Mouse (Mus musculus) spleen, adult 2 months (tissue): ENCODE data around the gene Cct4. TPM values are rescaled to one million over a fixed set of nuclear protein-coding genes. Genes with fewer than 3 reads are reported as not detected.

ENCODE experiments used
- DNase-seq, 2 experiments: peaks; one replicate each; pipeline versions ENCODE4 v3.0.0 to v3.0.0-alpha.2; 2012 to 2021; ENCODE audit warnings: low spot score in 2 of 2, low read depth in 1 of 2
- H3K27ac ChIP-seq: fragments of 200-500 bp; 2 replicates; pipeline ENCODE4 v1.5.1; 2012; ENCODE audit warnings: low read length, inconsistent platforms; ENCODE audit not compliant: insufficient read depth
- H3K27me3 ChIP-seq: fragments of 200-500 bp; 2 replicates; pipeline ENCODE4 v1.6.1; 2012; ENCODE audit warnings: mild to moderate bottlenecking, moderate library complexity, low read length, inconsistent platforms; ENCODE audit not compliant: control insufficient read depth, insufficient read depth
- H3K36me3 ChIP-seq: fragments of 200-500 bp; 2 replicates; pipeline ENCODE4 v1.6.1; 2012; ENCODE audit warnings: mild to moderate bottlenecking, low read length, inconsistent platforms; ENCODE audit not compliant: control insufficient read depth, insufficient read depth
- H3K4me1 ChIP-seq: fragments of 200-500 bp; 2 replicates; pipeline ENCODE4 v1.6.1; 2011; ENCODE audit warnings: inconsistent platforms; ENCODE audit not compliant: control insufficient read depth, insufficient read depth, insufficient read length
- H3K4me3 ChIP-seq: fragments of 200-500 bp; 2 replicates; pipeline ENCODE4 v1.5.1; 2011; ENCODE audit warnings: mild to moderate bottlenecking, inconsistent platforms; ENCODE audit not compliant: insufficient read depth, insufficient read length; ENCODE audit errors: extremely low read depth
- CTCF ChIP-seq: fragments of 200-500 bp; IDR thresholded peaks from 2 replicates; pipeline ENCODE4 v1.5.1; 2011; ENCODE audit warnings: mild to moderate bottlenecking, inconsistent platforms; ENCODE audit not compliant: insufficient read depth, insufficient read length, insufficient replicate concordance; ENCODE audit errors: extremely low read depth
- POLR2A ChIP-seq: fragments of 200-500 bp; IDR thresholded peaks from 2 replicates; pipeline ENCODE4 v1.6.1; 2011; ENCODE audit warnings: low read depth, low read length, inconsistent platforms
- WGBS: fragments of 180-500 bp; shearing (Covaris S2); methylation state at CpG from one replicate; pipeline ENCODE4 v1.1.7; 2018; 5-methylcytosine and 5-hydroxymethylcytosine counted together
- polyA plus RNA-seq: library from polyadenylated mRNA; depleted of rRNA; stranded (reverse); fragments of >200 nt; gene quantifications from 2 replicates; pipeline ENCODE4 v1.2.3, GENCODE M21; 2012

The Cct4 gene
- polyA plus RNA-seq, 1 experiment: 155 TPM

DNA sequence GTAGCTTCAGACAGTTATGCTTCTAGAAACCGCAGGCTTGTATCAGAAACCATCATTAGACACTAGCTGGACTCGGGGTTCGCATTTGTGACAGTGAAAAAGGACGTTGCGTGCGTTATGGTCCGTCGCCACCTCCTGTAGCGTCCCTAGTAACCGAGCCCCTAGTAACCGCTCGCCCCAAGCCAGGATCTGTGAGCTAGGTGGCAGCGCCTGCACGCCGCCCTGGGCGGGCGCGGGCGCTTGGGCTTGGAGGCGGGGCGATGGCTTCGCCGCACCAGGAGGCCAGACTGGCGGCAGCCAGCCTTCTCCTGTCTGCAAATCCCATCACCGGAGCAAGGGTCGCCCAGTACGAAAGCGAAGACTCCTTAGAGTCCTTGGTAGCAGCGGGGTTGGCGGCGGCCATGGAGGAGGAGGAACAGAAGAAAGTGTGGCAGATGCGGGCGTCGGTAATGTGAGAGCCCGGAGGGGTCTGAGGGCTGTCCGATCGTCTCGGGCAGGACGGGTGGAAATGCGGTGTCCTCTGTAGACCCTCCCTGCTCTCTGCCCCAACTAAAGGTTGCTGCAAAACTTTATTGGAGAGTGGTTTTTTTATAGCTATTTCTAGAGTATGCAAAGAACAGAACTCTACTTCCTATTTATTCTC lies 18.0 kb downstream of the Cct4 start:
- peaks cover 8% of the 10 kb centered on the region for H3K36me3 ChIP-seq
- TF ChIP-seq POLR2A (no peak; the same call in 1 of the 2 replicates), CTCF (no peak)
- H3K4me3 ChIP-seq: peak overlapping the region; percentile 81
- H3K4me1 ChIP-seq: peaks cover 2% of the 10 kb centered on the region; the same call in 1 of the 2 replicates
- no peaks in the 10 kb centered on the region for H3K27me3 ChIP-seq
- peak; percentile 59 to 74 for DNase-seq
- under 1% methylated on average over 40 of the region's 40 CpGs for WGBS
- H3K27ac ChIP-seq: peak overlapping the region; percentile 77

DNA sequence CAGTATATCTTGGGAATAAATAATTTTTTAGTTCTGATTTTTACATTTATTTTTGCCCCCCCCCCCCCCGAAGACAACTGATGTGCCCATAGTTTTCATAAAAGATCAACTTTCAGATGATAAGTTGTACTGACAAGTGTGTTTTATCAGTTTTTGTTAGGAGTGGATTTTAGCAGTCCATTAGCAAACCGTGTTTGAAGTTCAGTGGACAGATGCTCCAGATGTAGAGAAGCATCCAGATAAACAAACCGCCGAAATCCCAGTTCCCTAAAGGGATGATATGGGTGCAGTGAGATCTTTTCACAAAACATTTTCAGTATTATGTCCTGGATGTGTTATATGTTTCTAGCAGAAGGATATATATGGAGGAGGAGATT lies 18.5 kb downstream of the Cct4 start:
- Histone ChIP-seq H3K4me1 (peaks cover 2% of the 10 kb centered on the region; the same call in 1 of the 2 replicates), H3K36me3 (peaks cover 4% of the 10 kb centered on the region), H3K27ac (no peak overlapping the region), H3K27me3 (no peaks in the 10 kb centered on the region), H3K4me3 (peak overlapping the region; percentile 81; the same call in 1 of the 2 replicates)
- TF ChIP-seq CTCF (no peak), POLR2A (no peak)
- DNase-seq: no peak
- WGBS: 39% methylated on average over 4 of the region's 4 CpGs

DNA sequence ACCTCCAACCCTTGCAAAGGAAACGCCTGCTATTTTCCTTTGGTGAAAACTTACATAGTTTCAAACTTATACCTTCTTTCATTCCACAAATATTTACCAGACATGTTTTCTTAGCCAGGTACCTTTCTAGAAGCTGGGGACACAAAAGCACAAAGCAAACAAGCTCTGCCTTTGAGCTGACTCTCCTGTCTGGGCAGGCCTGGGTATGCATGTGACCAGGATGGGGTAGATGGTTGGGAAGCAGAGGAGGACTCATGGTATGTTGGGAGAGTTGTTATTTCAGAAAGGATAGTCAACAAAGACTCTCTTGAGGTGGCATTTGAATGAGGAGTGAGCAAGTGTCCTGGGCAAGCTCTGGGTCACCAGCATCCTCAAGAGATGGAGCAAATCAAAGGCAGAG lies 22.8 kb downstream of the Cct4 start:
- 87% methylated on average over 1 of the region's 1 CpGs for WGBS
- Histone ChIP-seq H3K27ac (no peak overlapping the region), H3K27me3 (no peaks in the 10 kb centered on the region), H3K4me3 (no peak overlapping the region), H3K36me3 (no peaks in the 10 kb centered on the region), H3K4me1 (peaks cover 2% of the 10 kb centered on the region; the same call in 1 of the 2 replicates)
- no peak for DNase-seq
- TF ChIP-seq POLR2A (no peak), CTCF (no peak)

DNA sequence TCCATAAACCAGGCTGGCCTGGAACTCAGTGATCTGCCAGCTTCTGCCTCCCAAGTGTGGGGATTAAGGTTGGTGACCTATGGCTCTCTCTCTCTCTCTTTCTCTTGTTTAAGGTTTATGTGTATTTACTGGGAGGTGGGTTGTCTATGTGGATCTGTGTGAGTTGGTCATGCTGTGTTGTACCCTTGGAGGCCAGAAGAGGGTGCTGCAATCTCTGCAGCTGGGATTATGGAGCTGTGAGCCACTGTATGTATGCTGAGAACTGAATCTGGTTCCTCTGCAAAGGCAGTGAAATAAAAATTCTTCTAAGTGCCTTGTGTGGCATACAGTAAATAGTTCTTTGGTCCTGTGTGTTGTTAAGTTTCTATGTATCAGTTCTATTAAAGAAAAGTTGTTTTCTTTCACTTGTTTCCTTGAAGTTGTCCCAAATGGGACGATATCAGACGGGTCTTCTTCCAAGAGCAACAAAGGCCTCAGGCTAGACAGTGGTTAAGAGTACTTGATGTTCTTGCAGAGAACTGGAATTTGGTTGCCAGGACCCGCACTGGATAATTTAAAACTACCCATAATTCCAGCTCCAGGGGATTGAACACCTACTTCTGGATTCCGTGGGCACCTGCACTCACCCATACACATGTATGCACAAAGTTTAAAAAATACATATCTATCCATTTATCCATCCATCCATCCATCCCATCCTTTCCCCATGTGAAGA lies 23.4 kb downstream of the Cct4 start:
- 97% methylated on average over 4 of the region's 4 CpGs for WGBS

DNA sequence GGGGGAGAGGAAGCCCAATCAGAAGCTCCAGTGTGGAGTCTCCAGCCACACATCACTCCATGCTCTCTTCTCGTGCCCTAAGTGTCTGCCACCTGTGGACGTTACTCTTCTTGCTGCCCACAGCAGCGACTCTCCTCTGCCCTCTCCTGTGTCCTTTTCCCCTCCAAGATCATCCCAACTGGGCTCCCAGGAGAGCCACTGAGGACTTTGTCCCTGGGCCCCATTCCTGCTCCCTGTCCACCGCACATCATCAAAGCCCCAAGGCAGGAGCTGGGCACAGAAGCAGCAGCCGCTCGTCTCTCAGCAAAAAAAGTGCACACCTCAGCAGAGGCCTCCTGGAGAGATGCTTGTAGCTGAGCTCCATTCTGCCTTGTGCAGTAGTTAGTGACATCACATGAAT lies 24.7 kb downstream of the Cct4 start:
- no peak for TF ChIP-seq CTCF
- TF ChIP-seq POLR2A: no peak
- WGBS: 86% methylated on average over 6 of the region's 6 CpGs
- no peak for DNase-seq
- Histone ChIP-seq H3K36me3 (no peaks in the 10 kb centered on the region), H3K4me1 (no peaks in the 10 kb centered on the region), H3K4me3 (no peak overlapping the region), H3K27ac (no peak overlapping the region), H3K27me3 (no peaks in the 10 kb centered on the region)

More for the DNA sequence above, 23.4 kb downstream of the Cct4 start:
- H3K27ac ChIP-seq: no peak overlapping the region
- no peak for DNase-seq
- no peak overlapping the region for H3K4me3 ChIP-seq
- TF ChIP-seq CTCF: peak; percentile 23; the same call in 1 of the 2 replicates
- TF ChIP-seq POLR2A: no peak
- H3K27me3 ChIP-seq: no peaks in the 10 kb centered on the region
- H3K4me1 ChIP-seq: peaks cover 2% of the 10 kb centered on the region; the same call in 1 of the 2 replicates
- no peaks in the 10 kb centered on the region for H3K36me3 ChIP-seq

DNA sequence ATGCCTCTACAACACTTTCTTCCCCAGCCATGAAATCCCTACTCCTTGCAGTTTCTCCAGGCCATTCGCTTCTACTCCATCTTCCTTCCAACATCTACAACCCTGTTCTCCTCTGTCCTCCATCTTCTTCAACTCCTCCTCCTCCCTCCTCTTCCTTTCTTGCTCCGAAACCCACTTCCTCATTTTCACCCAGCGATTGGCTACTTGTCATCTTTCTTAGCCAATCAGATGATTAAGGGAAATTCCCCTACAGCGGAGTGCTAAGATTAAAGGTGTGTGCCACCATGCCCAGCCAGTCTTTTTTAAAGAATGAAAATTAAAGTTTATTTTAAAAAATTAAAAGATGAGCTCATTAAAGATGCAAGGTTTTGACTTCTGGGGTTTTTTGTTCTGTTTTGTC lies 27.6 kb downstream of the Cct4 start:
- TF ChIP-seq CTCF: no peak
- TF ChIP-seq POLR2A: no peak
- no peak overlapping the region for H3K4me3 ChIP-seq
- no peak overlapping the region for H3K27ac ChIP-seq
- no peaks in the 10 kb centered on the region for H3K4me1 ChIP-seq
- 71% methylated on average over 4 of the region's 4 CpGs for WGBS
- DNase-seq: no peak
- no peaks in the 10 kb centered on the region for H3K27me3 ChIP-seq
- no peaks in the 10 kb centered on the region for H3K36me3 ChIP-seq

DNA sequence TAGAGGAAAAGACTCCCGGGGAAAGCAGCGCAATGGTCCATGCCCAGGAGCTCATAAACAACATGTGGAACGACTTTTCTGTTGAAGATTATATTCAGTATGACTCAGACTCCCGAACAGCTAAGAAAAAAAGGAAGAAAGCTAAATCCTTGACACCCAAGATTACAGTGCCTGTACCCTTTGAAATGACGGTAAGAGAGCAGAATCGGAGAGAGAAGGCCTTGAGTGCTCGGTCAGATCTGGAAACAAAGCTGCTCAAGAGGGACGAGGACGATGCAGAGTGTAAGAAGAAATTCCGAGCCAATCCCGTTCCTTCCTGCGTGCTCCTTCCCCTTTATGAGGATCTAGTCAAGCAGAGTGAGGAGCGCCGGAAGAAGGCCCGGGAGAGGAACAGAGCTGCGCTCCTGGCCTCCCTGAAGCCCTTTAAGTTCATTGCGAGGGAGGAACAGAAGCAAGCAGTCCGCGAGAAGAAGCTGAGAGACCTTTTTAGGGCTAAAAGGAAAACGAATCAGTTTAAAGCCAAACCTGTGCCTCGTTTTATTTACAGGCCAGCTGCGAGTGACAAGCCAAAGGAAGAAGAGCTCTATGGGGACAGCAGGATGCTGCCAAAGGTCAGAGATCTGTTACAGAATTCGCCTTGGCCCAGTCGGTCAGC lies 29.9 kb downstream of the Cct4 start:
- WGBS: 88% methylated on average over 24 of the region's 24 CpGs
- DNase-seq: no peak
- H3K27me3 ChIP-seq: no peaks in the 10 kb centered on the region
- H3K4me3 ChIP-seq: no peak overlapping the region
- H3K36me3 ChIP-seq: no peaks in the 10 kb centered on the region
- no peaks in the 10 kb centered on the region for H3K4me1 ChIP-seq
- H3K27ac ChIP-seq: no peak overlapping the region
- TF ChIP-seq POLR2A (no peak), CTCF (no peak)
